Mouse (Mus musculus) frontal cortex, postnatal 14 days (tissue): ENCODE results near the gene Lmbr1l.
"Not testable (repeated sequence)": the region's sequence is repeated elsewhere in the genome, so short reads cannot be mapped to it uniquely, and the experiment has no call there.

Experiments
- DNase-seq, 2 experiments: peaks; one replicate each; pipeline ENCODE4 v3.0.0; 2022; ENCODE audit warnings: low spot score in 2 of 2

Gene Lmbr1l

GRCm38 (mm10) chr15:98917538-98918498 is at the start of gene Lmbr1l:
Gene Lmbr1l (minus strand): TSS chr15:98918231.
- DNase-seq: peak; percentile 99

GRCm38 (mm10) chr15:98959531-98959930 is 41.5 kb upstream of the Lmbr1l start:
- no peak for DNase-seq

GRCm38 (mm10) chr15:98958901-98959420 is 40.9 kb upstream of the Lmbr1l start:
- DNase-seq: no peak

GRCm38 (mm10) chr15:98957475-98957874 is 39.4 kb upstream of the Lmbr1l start:
- DNase-seq: no peak

GRCm38 (mm10) chr15:98956000-98956399 is 38.0 kb upstream of the Lmbr1l start:
- DNase-seq: no peak

GRCm38 (mm10) chr15:98955324-98955723 is 37.3 kb upstream of the Lmbr1l start:
- DNase-seq: no peak

GRCm38 (mm10) chr15:98954425-98955253 is 36.6 kb upstream of the Lmbr1l start:
- peak in 1 of 2 experiments; percentile 63 for DNase-seq

- DNase-seq: peak; percentile 96 to 97
These were observed 35.6 kb upstream of the Lmbr1l start, which contains the start of the genes Gm49450 and Tuba1a for GRCm38 (mm10) chr15:98953401-98954356. Gene Gm49450 (minus strand): TSS chr15:98953551. Gene Tuba1a (minus strand): TSS chr15:98953703.

GRCm38 (mm10) chr15:98952751-98953400 is 34.8 kb upstream of the Lmbr1l start:
- DNase-seq: no peak

GRCm38 (mm10) chr15:98952063-98952455 is 34.0 kb upstream of the Lmbr1l start:
- no peak for DNase-seq

- not testable (repeated sequence) for DNase-seq
These were observed 33.4 kb upstream of the Lmbr1l start for GRCm38 (mm10) chr15:98951122-98952062.

- no peak for DNase-seq
These were observed 31.5 kb upstream of the Lmbr1l start for GRCm38 (mm10) chr15:98949607-98949892.

GRCm38 (mm10) chr15:98948857-98949606 is 31.0 kb upstream of the Lmbr1l start:
- no peak for DNase-seq

GRCm38 (mm10) chr15:98948382-98948781 is 30.4 kb upstream of the Lmbr1l start:
- DNase-seq: no peak

- no peak for DNase-seq
These were observed 29.9 kb upstream of the Lmbr1l start for GRCm38 (mm10) chr15:98947884-98948283.

GRCm38 (mm10) chr15:98943133-98943532 is 25.1 kb upstream of the Lmbr1l start:
- no peak for DNase-seq

GRCm38 (mm10) chr15:98942081-98942480 is 24.1 kb upstream of the Lmbr1l start:
- DNase-seq: no peak

GRCm38 (mm10) chr15:98941539-98941938 is 23.5 kb upstream of the Lmbr1l start:
- DNase-seq: no peak

- DNase-seq: no peak
These were observed 22.8 kb upstream of the Lmbr1l start for GRCm38 (mm10) chr15:98940816-98941215.
